Mouse (Mus musculus) liver, adult 2 months (tissue): ENCODE measurements at regions not wholly inside any gene's neighbourhood (a gene's known extent, or its start where the extent isn't known, plus 50 kb on each side); places are given as distances from the start of the nearest gene placed in this dataset.

Experiments
- DNase-seq: peaks from one replicate; pipeline ENCODE4 v3.0.0-alpha.2; 2011; ENCODE audit warnings: low read depth, low spot score; ENCODE audit errors: extremely low read depth
- H3K27ac ChIP-seq: fragments of 200-500 bp; replicated peaks from 2 replicates; pipeline ENCODE4 v1.5.1; 2012; ENCODE audit warnings: low read depth, mild to moderate bottlenecking, control low read depth, inconsistent platforms, low read length; ENCODE audit not compliant: insufficient read depth
- H3K27me3 ChIP-seq: fragments of 200-500 bp; 2 replicates; pipeline ENCODE4 v1.6.1; 2012; ENCODE audit warnings: mild to moderate bottlenecking, moderate library complexity, low read length, inconsistent platforms; ENCODE audit not compliant: control insufficient read depth, insufficient read depth
- H3K36me3 ChIP-seq: fragments of 200-500 bp; 2 replicates; pipeline ENCODE4 v1.6.1; 2012; ENCODE audit warnings: low read length, inconsistent platforms; ENCODE audit not compliant: control insufficient read depth, insufficient read depth
- H3K4me1 ChIP-seq: fragments of 200-500 bp; 2 replicates; pipeline ENCODE4 v1.6.1; 2011; ENCODE audit warnings: low read length; ENCODE audit not compliant: control insufficient read depth, insufficient read depth
- H3K4me3 ChIP-seq: fragments of 200-500 bp; 2 replicates; pipeline ENCODE4 v1.5.1; 2011; ENCODE audit warnings: low read depth, mild to moderate bottlenecking, control low read depth, low read length, moderate library complexity; ENCODE audit not compliant: insufficient read depth
- H3K79me2 ChIP-seq: fragments of 200-500 bp; 2 replicates; pipeline ENCODE4 v1.6.1; 2012; ENCODE audit warnings: inconsistent platforms, mild to moderate bottlenecking, low read length, moderate library complexity; ENCODE audit not compliant: control insufficient read depth, insufficient read depth
- H3K9ac ChIP-seq: fragments of 200-500 bp; 2 replicates; pipeline ENCODE4 v1.6.1; 2012; ENCODE audit warnings: low read depth, mild to moderate bottlenecking, control low read depth, inconsistent platforms, low read length
- CTCF ChIP-seq: fragments of 200-500 bp; IDR thresholded peaks from 2 replicates; pipeline ENCODE4 v1.5.1; 2011; ENCODE audit warnings: low read depth, low read length, control low read depth
- POLR2A ChIP-seq: fragments of 200-500 bp; IDR thresholded peaks from 2 replicates; pipeline ENCODE4 v1.6.1; 2011; ENCODE audit warnings: low read length, control low read depth; ENCODE audit not compliant: insufficient read depth; ENCODE audit errors: extremely low read depth
- WGBS: fragments of 180-500 bp; shearing (Covaris S2); methylation state at CpG from one replicate; pipeline ENCODE4 v1.1.7; 2018; 5-methylcytosine and 5-hydroxymethylcytosine counted together

DNA sequence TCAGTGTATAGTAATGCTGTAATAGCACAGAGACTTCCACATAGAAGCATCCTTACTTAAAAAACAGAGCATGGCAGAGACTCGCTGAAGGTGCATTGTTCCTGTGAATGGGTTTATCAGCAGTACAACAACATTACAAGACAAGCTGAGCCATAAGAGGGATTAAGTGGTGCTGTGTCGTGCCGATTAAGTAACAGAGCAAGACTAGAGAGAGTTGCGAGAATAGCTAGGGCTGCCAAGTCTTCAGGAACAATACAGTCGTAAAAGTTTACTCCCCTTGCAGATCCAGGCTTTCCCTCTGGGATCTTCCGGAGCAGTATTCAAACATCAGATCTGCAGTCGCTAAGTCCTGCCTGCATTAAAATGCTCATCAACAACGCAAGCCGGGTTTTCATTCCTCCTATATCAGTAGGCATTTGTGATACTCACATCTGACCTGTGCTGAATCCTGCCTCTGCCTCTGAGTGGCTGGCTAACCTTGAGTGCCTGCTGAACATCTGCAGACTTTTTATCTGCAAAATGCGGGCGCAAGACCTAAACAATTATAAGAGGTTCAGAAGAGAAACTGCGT lies 247.1 kb downstream of the Ttll7 start:
- 49% methylated on average over 12 of the region's 12 CpGs for WGBS
- H3K79me2 ChIP-seq: no peaks in the 10 kb centered on the region
- no peak for DNase-seq

GRCm38 (mm10) chr3:147101053-147101764 lies 249.0 kb downstream of the Ttll7 start:
- Histone ChIP-seq H3K79me2 (no peaks in the 10 kb centered on the region), H3K9ac (no peak overlapping the region), H3K4me1 (no peaks in the 10 kb centered on the region), H3K27ac (no peak overlapping the region), H3K4me3 (no peak overlapping the region), H3K36me3 (no peaks in the 10 kb centered on the region), H3K27me3 (no peaks in the 10 kb centered on the region)
- DNase-seq: no peak
- TF ChIP-seq CTCF (no peak), POLR2A (no peak)
- 66% methylated on average over 7 of the region's 7 CpGs for WGBS

More for the DNA sequence above, 247.1 kb downstream of the Ttll7 start:
- Histone ChIP-seq H3K4me3 (no peak overlapping the region), H3K9ac (no peak overlapping the region), H3K4me1 (no peaks in the 10 kb centered on the region), H3K27me3 (no peaks in the 10 kb centered on the region), H3K27ac (no peak overlapping the region), H3K36me3 (no peaks in the 10 kb centered on the region)
- no peak for TF ChIP-seq POLR2A
- no peak for TF ChIP-seq CTCF

DNA sequence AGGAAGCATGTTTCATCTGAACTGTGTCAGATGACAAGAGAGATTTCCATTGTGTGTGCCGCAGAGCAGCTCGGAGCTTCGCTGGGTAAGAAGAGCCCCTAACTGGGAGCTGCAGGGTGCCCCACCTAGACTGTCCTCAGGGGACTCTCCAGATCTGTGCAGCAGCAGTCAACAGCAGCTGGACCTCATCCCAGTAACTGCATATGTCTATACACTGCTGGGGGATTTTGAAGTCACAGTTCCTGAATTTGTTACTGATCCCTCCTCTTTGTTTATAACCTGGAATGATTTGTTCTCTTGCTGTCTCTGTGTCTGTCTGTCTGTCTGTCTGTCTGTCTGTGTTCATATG lies 249.6 kb downstream of the Ttll7 start:
- Histone ChIP-seq H3K4me3 (no peak overlapping the region), H3K4me1 (no peaks in the 10 kb centered on the region), H3K79me2 (no peaks in the 10 kb centered on the region), H3K9ac (no peak overlapping the region), H3K27ac (no peak overlapping the region), H3K36me3 (no peaks in the 10 kb centered on the region), H3K27me3 (no peaks in the 10 kb centered on the region)
- TF ChIP-seq CTCF (no peak), POLR2A (no peak)
- DNase-seq: no peak
- WGBS: 74% methylated on average over 3 of the region's 3 CpGs

DNA sequence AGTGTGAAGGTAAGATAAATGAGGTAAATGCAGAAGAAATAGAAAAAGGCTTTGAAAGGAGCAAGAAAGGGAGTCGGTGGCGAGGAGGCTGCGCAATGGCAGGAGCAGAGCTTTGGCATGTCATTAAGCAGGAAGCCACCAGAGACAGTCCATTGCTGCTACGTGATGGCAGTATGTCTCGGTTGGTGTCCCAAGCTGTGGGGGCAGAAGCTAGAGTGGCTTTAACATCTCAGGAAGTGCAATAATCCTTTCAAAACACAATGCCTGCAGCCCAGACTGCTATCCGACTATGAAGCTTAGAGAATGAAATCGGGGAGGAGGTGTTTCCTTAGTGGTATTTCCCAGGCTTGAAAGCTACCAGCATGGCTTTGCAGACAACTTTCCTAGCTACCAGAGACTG lies 251.3 kb downstream of the Ttll7 start:
- Histone ChIP-seq H3K9ac (no peak overlapping the region), H3K4me3 (no peak overlapping the region), H3K4me1 (no peaks in the 10 kb centered on the region), H3K36me3 (no peaks in the 10 kb centered on the region), H3K79me2 (no peaks in the 10 kb centered on the region), H3K27ac (no peak overlapping the region), H3K27me3 (no peaks in the 10 kb centered on the region)
- no peak for TF ChIP-seq CTCF
- no peak for TF ChIP-seq POLR2A
- WGBS: 71% methylated on average over 7 of the region's 7 CpGs
- no peak for DNase-seq

DNA sequence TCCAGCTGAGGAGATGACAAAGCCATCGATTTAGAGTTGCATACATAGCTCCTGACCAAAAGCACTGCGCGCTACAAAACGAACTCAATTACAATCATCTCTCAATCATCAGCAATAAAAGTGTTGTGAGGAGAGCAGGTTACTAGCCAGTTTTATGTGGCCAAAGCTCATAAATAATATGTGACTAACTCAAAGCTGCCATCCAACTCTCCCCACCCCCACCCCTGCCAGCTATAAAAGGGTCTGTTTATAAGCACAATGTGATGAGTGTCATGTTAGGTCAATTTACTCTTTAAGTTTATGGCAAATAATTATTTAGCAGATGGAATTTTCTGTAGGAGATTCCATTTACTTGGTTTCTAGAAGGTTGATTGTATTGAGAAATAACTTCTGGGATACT lies 265.4 kb downstream of the Ttll7 start:
- 90% methylated on average over 4 of the region's 4 CpGs for WGBS
- no peak overlapping the region for H3K27ac ChIP-seq
- H3K36me3 ChIP-seq: no peaks in the 10 kb centered on the region
- DNase-seq: no peak
- no peaks in the 10 kb centered on the region for H3K4me1 ChIP-seq
- no peak overlapping the region for H3K4me3 ChIP-seq
- no peaks in the 10 kb centered on the region for H3K27me3 ChIP-seq
- H3K79me2 ChIP-seq: no peaks in the 10 kb centered on the region
- no peak for TF ChIP-seq CTCF
- TF ChIP-seq POLR2A: no peak
- no peak overlapping the region for H3K9ac ChIP-seq

GRCm38 (mm10) chr3:147118092-147118491 lies 265.9 kb downstream of the Ttll7 start:
- Histone ChIP-seq H3K36me3 (no peaks in the 10 kb centered on the region), H3K79me2 (no peaks in the 10 kb centered on the region), H3K27me3 (no peaks in the 10 kb centered on the region), H3K4me1 (no peaks in the 10 kb centered on the region), H3K4me3 (no peak overlapping the region), H3K9ac (no peak overlapping the region), H3K27ac (no peak overlapping the region)
- TF ChIP-seq CTCF: no peak
- TF ChIP-seq POLR2A: no peak
- DNase-seq: no peak
- 78% methylated on average over 5 of the region's 5 CpGs for WGBS
